Comparison of ENCODE assay signal across 8 mouse cellular contexts in the genomic region with DNA sequence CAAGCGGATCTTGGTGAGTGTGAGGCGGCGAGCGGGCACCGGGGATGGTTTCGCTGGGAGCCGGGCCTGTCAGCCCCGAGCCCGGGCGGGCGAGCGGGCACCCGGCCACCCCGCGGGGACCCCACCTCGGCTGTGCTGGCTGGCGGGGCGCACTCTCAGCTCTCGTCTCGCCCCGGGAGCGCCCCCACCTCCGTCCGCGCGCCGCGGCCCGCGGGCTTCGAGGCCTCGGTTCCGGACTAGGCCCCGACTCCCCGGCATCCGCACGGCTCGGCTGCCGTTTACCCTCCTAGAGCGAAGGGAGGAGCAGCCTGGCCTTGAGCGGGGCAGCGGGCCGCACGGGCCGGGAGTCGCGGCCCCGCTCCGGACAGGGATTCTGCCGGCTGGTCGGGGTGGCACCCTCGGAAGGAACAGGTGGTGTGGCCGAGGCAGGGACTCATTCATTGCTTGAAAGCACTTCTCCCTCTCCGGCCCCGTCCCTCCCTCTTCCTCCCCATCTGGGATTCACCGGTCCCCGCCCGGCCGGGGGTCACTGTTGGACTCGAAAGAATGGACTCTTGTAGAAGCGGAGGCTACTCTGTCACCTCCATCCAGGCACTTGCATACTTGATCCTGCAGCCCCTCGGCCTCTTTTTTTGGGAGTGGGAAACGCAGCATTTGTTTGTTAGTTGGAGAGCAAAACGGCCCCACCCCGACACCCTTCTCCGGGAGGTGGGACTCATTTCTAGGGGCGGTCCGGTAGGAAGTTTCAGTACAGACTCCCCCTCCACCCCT. TPM values are rescaled to one million over a fixed set of nuclear protein-coding genes. Genes with fewer than 3 reads are reported as not detected.
DNase-seq lines count a peak whose midpoint lies in the region; ATAC-seq and TF ChIP-seq lines count a peak whose summit lies in the region.

No protein-coding gene starts in this region.

- WGBS in forebrain, embryonic 14.5 days: under 1% methylated on average over 51 of the region's 68 CpGs

- no peaks in the 10 kb centered on the region for H3K36me3 ChIP-seq in forebrain, embryonic 14.5 days (ENCODE audit: control insufficient read depth, insufficient read depth, low read length)

- peak overlapping the region; percentile 97 for H3K9ac ChIP-seq in forebrain, embryonic 14.5 days (ENCODE audit: low read length)

- no peak for TF ChIP-seq CTCF in layer of hippocampus, adult 2 months (conservative IDR thresholded peaks at IDR 0.05)

- H3K9me3 ChIP-seq in forebrain, embryonic 14.5 days (replicated peaks; ENCODE audit: control insufficient read depth, low read length): no peaks in the 10 kb centered on the region

- DNase-seq in MN1 (ENCODE audit: low spot score): peak; percentile 65
- peak; percentile 16 for DNase-seq in forebrain, embryonic 14.5 days (ENCODE audit: low spot score)
- DNase-seq in heart, postnatal 14 days: peak; percentile 53 to 59
- DNase-seq in layer of hippocampus, adult 2 months (ENCODE audit: low spot score in 2 of 2): peak in 1 of 2 experiments; percentile 18
- peak; percentile 16 for DNase-seq in lung, postnatal 25 days (ENCODE audit: low spot score)
- peak; percentile 63 for DNase-seq in retina, postnatal 1 day
- peak; percentile 44 to 61 for DNase-seq in urinary bladder, postnatal 4 days (ENCODE audit: low spot score in 2 of 2)

- peak overlapping the region; percentile 90 for H3K4me3 ChIP-seq in brown adipose tissue, adult 24 weeks (ENCODE audit: insufficient read depth, low read depth, low read length)
- H3K4me3 ChIP-seq in forebrain, embryonic 14.5 days (ENCODE audit: low read depth, low read length): peak overlapping the region; percentile 99
- H3K4me3 ChIP-seq in layer of hippocampus, adult 2 months: peak overlapping the region; percentile 92

- H3K27me3 ChIP-seq in forebrain, embryonic 14.5 days (replicated peaks; ENCODE audit: control insufficient read depth, insufficient read depth, low read length): no peaks in the 10 kb centered on the region

- peak overlapping the region; percentile 75 for H3K27ac ChIP-seq in brown adipose tissue, adult 24 weeks (replicated peaks; ENCODE audit: low read depth, low read length)
- H3K27ac ChIP-seq in forebrain, embryonic 14.5 days (ENCODE audit: low read depth, low read length): peak overlapping the region; percentile 94
- H3K27ac ChIP-seq in layer of hippocampus, adult 2 months: peak overlapping the region; percentile 91

- peak overlapping the region; percentile 87 for H3K4me2 ChIP-seq in forebrain, embryonic 14.5 days (ENCODE audit: low read length)

- H3K4me1 ChIP-seq in brown adipose tissue, adult 24 weeks (ENCODE audit: control insufficient read depth, insufficient read depth, insufficient read length, low read length): peaks cover 11% of the 10 kb centered on the region
- H3K4me1 ChIP-seq in forebrain, embryonic 14.5 days (ENCODE audit: control insufficient read depth, insufficient read depth, low read length): peaks cover 24% of the 10 kb centered on the region

- intact Hi-C loops in heart, postnatal 14 days (cut with DNase I): no loop called here

- peak; percentile 56 for ATAC-seq in forebrain, embryonic 14.5 days

RNA-seq across cellular contexts. Expression of a gene that starts 1.6 kb away (rescaled TPM):
- 22.5 and 26.8 TPM in 2 replicates for polyA plus RNA-seq in brown adipose tissue, adult 24 weeks (2012; ENCODE audit: insufficient read depth, insufficient read length, missing spikeins)
- 26.6 and 37.4 TPM in 2 replicates for polyA plus RNA-seq in forebrain, embryonic 14.5 days (2014; fragmentation: Nextera tagmentation; extraction: Ambion mirVana)
- 10 to 100 TPM; 44.8 to 45.0 TPM for total RNA-seq in heart, postnatal 14 days (2021)
- total RNA-seq in layer of hippocampus, adult 2 months (2021): 10 to 100 TPM; 55.0 to 58.1 TPM

RNA-seq across cellular contexts. Expression of a gene that starts 7.8 kb away (rescaled TPM):
- polyA plus RNA-seq in brown adipose tissue, adult 24 weeks (2012; ENCODE audit: insufficient read depth, insufficient read length, missing spikeins): 1,941 and 2,055 TPM in 2 replicates
- polyA plus RNA-seq in forebrain, embryonic 14.5 days (2014; fragmentation: Nextera tagmentation; extraction: Ambion mirVana): 715 and 875 TPM in 2 replicates
- total RNA-seq in heart, postnatal 14 days (2021): 1,000 to 10,000 TPM; 1,427 to 1,430 TPM
- total RNA-seq in layer of hippocampus, adult 2 months (2021): 100 to 1,000 TPM; 287 to 299 TPM

RNA-seq across cellular contexts. Expression of a gene that starts 20.0 kb away (rescaled TPM):
- not detected in 2 replicates for polyA plus RNA-seq in brown adipose tissue, adult 24 weeks (2012; ENCODE audit: insufficient read depth, insufficient read length, missing spikeins)
- polyA plus RNA-seq in forebrain, embryonic 14.5 days (2014; fragmentation: Nextera tagmentation; extraction: Ambion mirVana): 0.56 and 0.77 TPM in 2 replicates
- total RNA-seq in heart, postnatal 14 days (2021): under 1 TPM; 0.33 to 0.34 TPM
- total RNA-seq in layer of hippocampus, adult 2 months (2021): not detected

Comparison
In these comparisons a context has a peak if more than half of its experiments do, and no peak if none do; other contexts are left out.
1. RNA of a gene that starts 7.8 kb away (total RNA-seq): 1,427 to 1,430 TPM in heart, postnatal 14 days; 287 to 299 TPM in layer of hippocampus, adult 2 months; every median in the first group is over 4 times any median in the second.
2. Peak in every context shown above with its lines, with median percentiles within 50 percentile points of each other: H3K27ac ChIP-seq and H3K4me3 ChIP-seq.